Mouse (Mus musculus): Measurements from ENCODE around the gene Snap25.

Gene Snap25

DNA sequence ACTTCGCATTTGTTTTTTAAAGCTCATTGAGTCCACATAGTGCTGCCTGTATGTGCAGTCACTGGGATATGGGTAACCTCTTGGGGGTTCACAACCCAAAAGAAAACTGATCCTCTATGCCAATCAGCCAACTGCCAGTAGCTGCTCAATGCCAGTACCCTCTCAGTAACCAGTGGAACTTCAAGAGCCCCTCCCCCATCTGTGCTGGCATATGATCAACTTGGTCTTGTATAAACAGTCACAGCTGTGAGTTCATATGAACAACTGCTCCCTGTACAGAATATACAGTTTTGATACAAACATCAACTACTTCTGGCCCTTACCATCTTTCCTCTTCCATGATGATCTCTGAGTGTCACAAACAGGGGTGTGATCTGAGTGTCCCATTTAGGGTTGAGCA lies 98.1 kb downstream of the Snap25 start:
- no peak for DNase-seq (ENCODE audit: low spot score in 2 of 2)

DNA sequence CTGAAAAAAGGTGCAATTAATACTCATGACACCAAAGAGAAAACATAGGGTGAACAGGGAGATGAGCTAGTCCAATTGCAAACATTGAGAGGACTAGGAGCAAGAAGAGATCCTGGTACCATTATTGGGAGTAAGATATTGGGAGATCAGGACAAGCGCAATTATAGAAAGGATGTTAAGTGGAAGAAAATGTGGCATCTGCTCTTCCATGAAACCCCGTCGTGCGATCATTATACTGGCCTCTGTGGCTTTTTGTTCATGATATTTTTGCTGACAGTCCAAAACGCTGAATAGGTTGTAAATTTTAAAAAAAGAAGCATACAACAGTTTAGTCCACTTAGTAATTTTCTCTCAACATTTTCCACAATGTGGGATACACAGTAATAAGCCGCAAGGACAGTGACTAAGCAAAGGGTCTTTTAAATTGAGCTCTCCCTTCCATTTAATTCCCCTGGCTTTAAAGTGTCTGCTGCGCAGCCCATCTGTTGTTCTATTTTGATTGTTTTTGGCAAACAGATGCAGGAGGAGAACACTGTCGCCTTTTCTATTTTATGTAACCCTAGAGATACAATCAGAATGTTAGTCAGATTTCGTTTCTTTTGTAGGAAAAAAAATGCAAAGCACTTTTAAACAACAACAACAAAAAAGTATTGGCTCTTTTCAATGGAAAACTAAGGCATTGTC lies 103.6 kb downstream of the Snap25 start:
- DNase-seq (ENCODE audit: low spot score in 2 of 2), result no peak

DNA sequence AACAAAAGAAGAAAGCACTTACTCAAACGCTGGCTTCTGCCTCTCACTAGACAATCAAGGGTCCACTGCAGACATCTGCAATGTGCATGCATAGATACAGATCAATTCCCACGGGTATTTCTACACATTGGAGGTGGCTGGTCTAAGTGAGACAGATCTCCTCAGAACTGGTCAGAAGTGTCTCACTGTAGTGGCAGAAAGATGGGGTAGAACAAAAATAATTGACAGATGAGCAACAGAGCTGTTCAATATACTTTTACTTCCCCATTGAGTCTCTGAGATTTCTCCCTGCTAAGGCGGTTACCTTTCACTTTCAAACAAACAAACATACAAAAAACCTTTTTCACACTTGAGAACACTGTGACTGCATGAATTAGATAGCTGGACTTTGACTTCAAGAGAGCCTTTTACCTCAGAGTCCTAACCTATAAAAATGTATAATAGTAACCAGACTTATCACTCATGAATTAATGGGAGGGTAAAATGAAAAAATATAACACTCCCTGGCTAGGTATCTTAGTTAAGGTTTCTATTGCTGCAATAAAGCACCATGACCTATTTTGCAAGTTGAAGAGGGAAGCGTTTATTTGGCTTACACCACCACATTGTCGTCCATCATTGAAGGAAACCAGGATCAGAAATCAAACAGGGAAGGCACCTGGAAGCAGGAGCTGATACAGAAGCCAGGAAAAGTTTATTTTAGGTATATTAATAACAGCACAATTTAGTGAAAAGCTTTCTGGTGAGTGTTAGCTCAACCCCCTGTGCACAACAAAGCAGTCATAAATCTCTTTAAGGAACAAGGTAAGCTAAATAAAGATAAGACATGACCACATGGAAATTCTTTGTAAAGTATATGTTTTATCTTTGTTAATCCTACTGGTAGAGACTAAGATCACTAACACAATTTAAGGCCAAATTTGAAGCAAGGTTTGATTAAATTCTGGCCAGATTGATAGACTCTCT lies 110.8 kb downstream of the Snap25 start:
- DNase-seq (ENCODE audit: low spot score in 2 of 2), result no peak

DNA sequence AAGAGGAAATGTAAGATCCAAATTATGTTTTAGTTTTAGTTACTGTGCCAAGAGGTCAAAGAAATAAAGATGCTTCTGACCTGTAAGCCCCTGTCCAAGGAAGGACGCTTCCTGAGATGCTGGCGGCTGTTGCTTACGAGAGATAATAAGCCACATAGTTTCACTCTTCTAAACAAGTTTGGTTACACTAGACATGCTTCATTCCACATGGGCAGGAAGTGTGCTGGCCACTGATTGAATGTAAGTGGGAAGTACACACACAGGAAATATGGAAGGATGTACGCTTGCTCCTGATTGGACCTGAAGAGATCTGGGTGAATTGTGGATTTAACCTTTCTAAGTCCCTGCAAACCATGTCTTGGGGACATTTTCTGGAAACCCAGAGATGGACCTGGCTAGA lies 114.4 kb downstream of the Snap25 start:
- no peak for DNase-seq (ENCODE audit: low spot score in 2 of 2)

Measured in natural killer cell, adult 2 months (primary cell).